Mouse (Mus musculus) MEL (cell line): ENCODE measurements at regions not wholly inside any gene's neighbourhood (a gene's known extent, or its start where the extent isn't known, plus 50 kb on each side); places are given as distances from the start of the nearest gene placed in this dataset.
"Not testable (repeated sequence)": the region's sequence is repeated elsewhere in the genome, so short reads cannot be mapped to it uniquely, and the experiment has no call there.

Experiments
- CTCF ChIP-seq, 3 experiments: IDR thresholded peaks in 2 of 3; conservative IDR thresholded peaks in 1 of 3; 2 replicates each; pipeline ENCODE4 v1.5.1; 2011 to 2012; ENCODE audit warnings: low read length in 3 of 3, low read depth in 2 of 3, mild to moderate bottlenecking in 2 of 3, improper control_type of control experiment in 1 of 3, inconsistent platforms in 1 of 3, mixed read lengths in 1 of 3, moderate library complexity in 1 of 3; ENCODE audit not compliant: control insufficient read depth in 1 of 3, insufficient read depth in 1 of 3, poor library complexity in 1 of 3, severe bottlenecking in 1 of 3
- MAFK ChIP-seq: IDR thresholded peaks from 2 replicates; pipeline ENCODE4 v1.6.1; 2011; ENCODE audit warnings: low read depth, mild to moderate bottlenecking, low read length, improper control_type of control experiment, borderline replicate concordance
- MAZ ChIP-seq: IDR thresholded peaks from 2 replicates; pipeline ENCODE4 v1.6.1; 2012; ENCODE audit warnings: low read depth, mild to moderate bottlenecking, inconsistent platforms, low read length, improper control_type of control experiment
- NRF1 ChIP-seq: IDR thresholded peaks from 2 replicates; pipeline ENCODE4 v1.6.1; 2014; ENCODE audit warnings: low read depth, mild to moderate bottlenecking, inconsistent platforms, low read length, improper control_type of control experiment, moderate library complexity; ENCODE audit not compliant: poor library complexity, insufficient read depth, severe bottlenecking
- POLR2A ChIP-seq, 2 experiments: IDR thresholded peaks; 2 replicates each; pipeline ENCODE4 v1.6.1; 2011 to 2012; ENCODE audit warnings: low read length in 2 of 2, mild to moderate bottlenecking in 2 of 2, control low read depth in 1 of 2, improper control_type of control experiment in 1 of 2, low read depth in 1 of 2, moderate library complexity in 1 of 2; ENCODE audit not compliant: control insufficient read depth in 1 of 2, insufficient read depth in 1 of 2, poor library complexity in 1 of 2
- ZMIZ1 ChIP-seq: IDR thresholded peaks from 2 replicates; pipeline ENCODE4 v1.6.1; 2012; ENCODE audit warnings: low read depth, mild to moderate bottlenecking, inconsistent platforms, low read length, improper control_type of control experiment, moderate library complexity

- not testable (repeated sequence) for TF ChIP-seq MAZ; POLR2A (IDR thresholded peaks at IDR 0.05; ENCODE audit: control insufficient read depth in 1 of 2, insufficient read depth in 1 of 2, low read depth in 1 of 2, low read length in 2 of 2, poor library complexity in 1 of 2); ZMIZ1; MAFK; NRF1; CTCF (IDR thresholded peaks at IDR 0.05 in 2 of 3, conservative IDR thresholded peaks at IDR 0.05 in 1 of 3; ENCODE audit: control insufficient read depth in 1 of 3, insufficient read depth in 1 of 3, low read depth in 2 of 3, low read length in 3 of 3, poor library complexity in 1 of 3, severe bottlenecking in 1 of 3)
Measured at GRCm38 (mm10) chrX:129056408-129056807, 693.1 kb upstream of the Diaph2 start.
